Mouse (Mus musculus) kidney, postnatal 0 days (tissue): ENCODE measurements around the gene Mcrip2. TPM values are rescaled to one million over a fixed set of nuclear protein-coding genes. Genes with fewer than 3 reads are reported as not detected.
A peak's percentile ranks its signal among the peaks of the same experiment; 100 is the strongest.

Experiments used
- ATAC-seq: fragments of 200-750 bp; cut with Nextera tagmentation; replicated peaks from 2 replicates; pipeline ENCODE4 v1.8.0; 2017; ENCODE audit warnings: low read depth, moderate number of reproducible peaks, moderate TSS enrichment, moderate library complexity; ENCODE audit not compliant: low FRiP score
- DNase-seq: peaks from one replicate; pipeline ENCODE4 v3.0.0-alpha.2; 2016; ENCODE audit warnings: low spot score
- H3K27ac ChIP-seq: fragments of 300-500 bp; sonication (generic); 2 replicates; pipeline ENCODE4 v1.5.1; 2014; ENCODE audit warnings: mild to moderate bottlenecking
- H3K27me3 ChIP-seq: fragments of 300-500 bp; sonication (generic); 2 replicates; pipeline ENCODE4 v1.6.1; 2014; ENCODE audit warnings: low read length, mixed read lengths; ENCODE audit not compliant: insufficient read depth
- H3K36me3 ChIP-seq: fragments of 300-500 bp; sonication (generic); 2 replicates; pipeline ENCODE4 v1.6.1; 2014; ENCODE audit warnings: low read length, mixed read lengths; ENCODE audit not compliant: insufficient read depth
- H3K4me1 ChIP-seq: fragments of 300-500 bp; sonication (generic); replicated peaks from 2 replicates; pipeline ENCODE4 v1.6.1; 2014; ENCODE audit warnings: antibody characterized with exemption, low read length, mixed read lengths; ENCODE audit not compliant: insufficient read depth
- H3K4me2 ChIP-seq: fragments of 300-500 bp; sonication (generic); 2 replicates; pipeline ENCODE4 v1.6.1; 2014; ENCODE audit warnings: mild to moderate bottlenecking, low read length, moderate library complexity, mixed read lengths
- H3K4me3 ChIP-seq: fragments of 300-500 bp; sonication (generic); replicated peaks from 2 replicates; pipeline ENCODE4 v1.5.1; 2014; ENCODE audit warnings: low read depth, low read length
- H3K9ac ChIP-seq: fragments of 300-500 bp; sonication (generic); 2 replicates; pipeline ENCODE4 v1.6.1; 2014; ENCODE audit warnings: low read depth, low read length
- H3K9me3 ChIP-seq: fragments of 300-500 bp; sonication (generic); replicated peaks from 2 replicates; pipeline ENCODE4 v1.6.1; 2016; ENCODE audit warnings: low read length, inconsistent platforms, mixed read lengths
- CTCF ChIP-seq: IDR thresholded peaks from 2 replicates; pipeline ENCODE4 v1.5.1; 2016; ENCODE audit warnings: antibody characterized with exemption, low read depth, mild to moderate bottlenecking, moderate library complexity
- WGBS: fragments of 180-500 bp; shearing (Covaris S2); extraction: QIAGEN DNeasy Blood & Tissue Kit; methylation state at CpG from one replicate; pipeline ENCODE4 v1.1.7; 2014; 5-methylcytosine and 5-hydroxymethylcytosine counted together
- polyA plus RNA-seq: library from polyadenylated mRNA; unstranded; fragments of >200 nt; fragmentation: Nextera tagmentation; extraction: Ambion mirVana; gene quantifications from 2 replicates; pipeline ENCODE4 v1.2.1, GENCODE M21; 2015

The Mcrip2 gene
- polyA plus RNA-seq = 128 and 138 TPM in 2 replicates

DNA sequence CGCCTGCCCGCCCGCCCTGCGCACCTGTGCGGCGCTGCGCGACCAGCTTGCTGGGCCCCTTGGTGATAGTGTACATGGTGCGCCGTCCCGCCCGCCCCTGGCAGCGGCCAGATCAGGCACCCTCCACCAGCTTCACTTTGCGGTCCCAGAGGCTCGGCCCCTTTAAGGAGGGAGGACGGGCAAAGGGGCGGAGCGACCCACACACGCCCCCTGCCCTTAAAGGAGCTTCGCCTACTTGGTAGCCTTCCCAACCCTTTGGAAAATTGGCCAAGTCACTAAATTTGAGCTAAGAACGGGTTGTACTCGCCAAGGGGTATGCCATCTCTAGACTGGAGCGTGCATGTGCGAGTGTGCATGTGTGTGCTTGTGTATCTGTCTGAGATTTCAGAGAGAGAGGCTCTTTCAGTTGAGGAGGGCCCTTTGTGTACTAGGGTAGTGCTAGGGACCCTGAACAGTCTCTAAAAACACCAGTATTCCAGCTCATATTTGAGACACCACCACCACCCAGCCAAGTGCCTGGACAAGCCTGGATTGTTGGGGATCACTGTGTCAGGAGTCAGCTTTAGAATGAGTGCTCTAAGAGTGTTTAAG is at the start of gene Mcrip2:
Gene Mcrip2 (minus strand): TSS at position 164 of the 591 bp plus-strand sequence.
- Histone ChIP-seq H3K4me3 (peak within 1 kb of the TSS; percentile 83), H3K36me3 (no peaks in the 10 kb centered on the region), H3K9ac (peak within 1 kb of the TSS; percentile 85), H3K4me2 (peak within 1 kb of the TSS; percentile 97), H3K9me3 (no peaks in the 10 kb centered on the region), H3K27me3 (no peaks in the 10 kb centered on the region), H3K27ac (peak within 1 kb of the TSS; percentile 94), H3K4me1 (peaks cover 12% of the 10 kb centered on the region)
- peak; percentile 80 for ATAC-seq
- TF ChIP-seq CTCF = peak; percentile 38; the same call in 1 of the 2 replicates
- DNase-seq = peak; percentile 94
- WGBS = under 1% methylated on average over 24 of the region's 24 CpGs

GRCm38 (mm10) chr17:25918037-25918750 is 49.6 kb upstream of the Mcrip2 start:
- Histone ChIP-seq H3K4me2 (peak overlapping the region; percentile 94), H3K4me1 (peaks cover 7% of the 10 kb centered on the region), H3K36me3 (no peaks in the 10 kb centered on the region; the same call in 1 of the 2 replicates), H3K27me3 (no peaks in the 10 kb centered on the region), H3K27ac (no peak overlapping the region), H3K4me3 (peak overlapping the region; percentile 97), H3K9me3 (no peaks in the 10 kb centered on the region), H3K9ac (peak overlapping the region; percentile 95)
- no peak for TF ChIP-seq CTCF
- DNase-seq (no peak), ATAC-seq (no peak)
- WGBS = 84% methylated on average over 9 of the region's 9 CpGs

DNA sequence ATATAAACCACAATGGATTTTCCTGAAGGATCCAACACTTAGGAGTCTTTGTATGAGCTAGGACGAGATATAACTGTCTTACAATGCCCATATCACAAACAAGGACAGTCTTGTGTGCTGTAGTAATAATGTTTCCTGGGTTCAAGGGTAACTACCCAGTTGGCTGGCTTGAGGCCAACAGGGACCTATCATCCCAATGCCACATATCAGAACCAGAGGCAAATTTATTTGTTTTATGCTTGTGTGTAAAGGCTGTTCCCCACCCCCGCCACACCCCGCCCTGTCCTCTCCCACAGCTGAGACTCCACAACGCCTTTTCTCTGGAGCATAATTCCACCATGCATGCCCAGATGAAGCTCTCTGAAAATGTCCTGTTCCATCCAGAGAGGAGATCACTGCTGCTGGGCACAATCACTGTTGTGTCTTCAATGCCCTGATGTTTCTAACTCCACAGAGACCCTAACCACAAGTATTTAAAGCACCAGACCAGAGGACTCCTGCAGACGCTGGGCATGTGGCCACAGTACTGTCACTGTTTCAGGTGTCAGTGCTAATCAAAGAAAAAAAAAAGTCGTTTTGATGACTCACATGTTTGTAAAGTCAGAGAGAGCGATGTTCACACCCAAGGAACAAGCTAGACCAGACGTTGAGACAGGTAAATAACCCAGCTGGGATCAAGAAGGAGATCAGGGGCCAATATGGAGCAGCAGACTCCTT is 48.5 kb upstream of the Mcrip2 start:
- WGBS = 78% methylated on average over 8 of the region's 8 CpGs
- H3K4me2 ChIP-seq = no peak overlapping the region

GRCm38 (mm10) chr17:25914295-25914694 is 45.7 kb upstream of the Mcrip2 start:
- no peaks in the 10 kb centered on the region; the same call in 1 of the 2 replicates for H3K36me3 ChIP-seq
- H3K9ac ChIP-seq = no peak overlapping the region
- H3K27me3 ChIP-seq = no peaks in the 10 kb centered on the region
- H3K4me3 ChIP-seq = no peak overlapping the region
- DNase-seq (no peak), ATAC-seq (no peak)
- WGBS = 82% methylated on average over 4 of the region's 4 CpGs
- H3K27ac ChIP-seq = no peak overlapping the region
- H3K4me2 ChIP-seq = no peak overlapping the region
- TF ChIP-seq CTCF = no peak
- peaks cover 7% of the 10 kb centered on the region for H3K4me1 ChIP-seq
- no peaks in the 10 kb centered on the region for H3K9me3 ChIP-seq

More for the DNA sequence above, 48.5 kb upstream of the Mcrip2 start:
- H3K36me3 ChIP-seq = no peaks in the 10 kb centered on the region; the same call in 1 of the 2 replicates
- DNase-seq (no peak), ATAC-seq (no peak)
- peaks cover 7% of the 10 kb centered on the region for H3K4me1 ChIP-seq
- no peak for TF ChIP-seq CTCF
- H3K4me3 ChIP-seq = no peak overlapping the region
- no peak overlapping the region for H3K27ac ChIP-seq
- H3K9ac ChIP-seq = no peak overlapping the region
- no peaks in the 10 kb centered on the region for H3K27me3 ChIP-seq
- no peaks in the 10 kb centered on the region for H3K9me3 ChIP-seq

GRCm38 (mm10) chr17:25913877-25914275 is 45.3 kb upstream of the Mcrip2 start:
- Histone ChIP-seq H3K36me3 (no peaks in the 10 kb centered on the region; the same call in 1 of the 2 replicates), H3K4me3 (no peak overlapping the region), H3K9me3 (no peaks in the 10 kb centered on the region), H3K27me3 (no peaks in the 10 kb centered on the region), H3K4me1 (peaks cover 7% of the 10 kb centered on the region), H3K27ac (no peak overlapping the region), H3K9ac (no peak overlapping the region), H3K4me2 (no peak overlapping the region; the same call in 1 of the 2 replicates)
- TF ChIP-seq CTCF = no peak
- 80% methylated on average over 1 of the region's 1 CpGs for WGBS
- ATAC-seq (no peak), DNase-seq (no peak)

DNA sequence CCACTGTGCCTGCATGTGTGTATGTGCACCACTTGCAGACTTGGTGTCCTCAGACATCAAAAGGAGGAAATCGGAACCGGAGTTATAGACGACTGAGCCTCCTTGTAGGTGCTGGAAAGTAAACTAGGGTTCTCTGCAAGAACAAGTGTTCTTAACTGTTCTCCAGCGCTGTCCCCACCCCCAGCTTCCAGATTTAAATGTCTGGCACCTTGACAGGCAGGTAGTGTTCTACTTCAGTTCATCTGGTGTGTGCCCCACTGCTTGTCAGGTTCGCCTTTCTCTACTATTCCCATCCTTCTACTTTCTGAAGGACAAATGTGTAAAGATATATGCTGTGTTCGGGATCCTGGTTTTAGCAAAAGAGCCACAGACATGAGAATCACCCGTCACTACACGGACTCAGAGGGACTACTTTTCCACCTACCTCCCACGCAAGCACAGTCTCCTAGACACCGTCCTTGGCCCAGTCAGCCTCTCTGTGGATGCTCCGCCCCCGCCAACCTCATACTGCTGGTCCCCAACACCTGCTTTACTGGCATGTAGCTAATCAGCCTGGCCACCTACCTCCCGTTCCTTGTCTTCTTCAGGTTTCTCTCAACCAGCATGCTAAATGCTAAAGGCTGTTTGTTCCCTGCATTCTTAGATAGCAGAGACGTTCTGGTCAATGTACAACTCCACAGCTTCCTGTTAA is 44.8 kb upstream of the Mcrip2 start:
- DNase-seq = no peak
- H3K9me3 ChIP-seq = no peaks in the 10 kb centered on the region
- no peak overlapping the region for H3K27ac ChIP-seq
- WGBS = 73% methylated on average over 14 of the region's 14 CpGs
- H3K27me3 ChIP-seq = no peaks in the 10 kb centered on the region
- no peak overlapping the region; the same call in 1 of the 2 replicates for H3K4me2 ChIP-seq
- no peak overlapping the region for H3K4me3 ChIP-seq
- TF ChIP-seq CTCF = no peak
- ATAC-seq = no peak
- no peak overlapping the region for H3K9ac ChIP-seq
- H3K36me3 ChIP-seq = no peaks in the 10 kb centered on the region; the same call in 1 of the 2 replicates
- H3K4me1 ChIP-seq = peaks cover 1% of the 10 kb centered on the region; the same call in 1 of the 2 replicates
